Mouse (Mus musculus): ENCODE data around the gene Zfp618.

DNA sequence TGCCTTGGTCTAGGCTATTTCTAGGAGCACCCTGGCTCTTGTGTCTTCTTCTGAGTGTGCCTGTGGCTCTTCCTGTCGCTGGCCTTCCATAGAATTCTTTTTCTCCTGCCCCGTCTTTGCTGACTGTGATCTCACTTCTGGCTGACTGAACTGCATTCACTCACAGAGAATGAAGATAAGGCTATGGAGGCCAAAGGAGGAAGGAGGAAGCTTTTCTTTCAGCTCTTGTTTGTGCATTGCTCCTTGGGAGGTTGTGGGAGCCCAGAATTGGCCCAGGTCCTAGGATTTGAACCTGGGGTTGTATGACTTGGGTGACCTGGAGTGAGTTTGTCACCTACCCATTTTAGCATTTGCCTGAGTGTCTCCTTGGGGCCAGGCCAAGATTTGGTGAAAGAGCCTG is 72.9 kb downstream of the Zfp618 start:
- TF ChIP-seq GATA1 (IDR thresholded peaks at IDR 0.05; ENCODE audit: borderline replicate concordance, low read length) (no peak), FLI1 (IDR thresholded peaks at IDR 0.05; ENCODE audit: low read length) (no peak)
